Mouse (Mus musculus) brown adipose tissue, adult 24 weeks (tissue): ENCODE data around the gene 4632433K11Rik. TPM values are rescaled to one million over a fixed set of nuclear protein-coding genes. Genes with fewer than 3 reads are reported as not detected.
"Not testable (repeated sequence)": the region's sequence is repeated elsewhere in the genome, so short reads cannot be mapped to it uniquely, and the experiment has no call there.

Experiments used
- H3K27ac ChIP-seq: fragments of 200-500 bp; replicated peaks from 2 replicates; pipeline ENCODE4 v1.5.1; 2012; ENCODE audit warnings: low read depth, mild to moderate bottlenecking, low read length
- H3K4me1 ChIP-seq: fragments of 200-500 bp; 2 replicates; pipeline ENCODE4 v1.6.1; 2012; ENCODE audit warnings: low read length, mixed read lengths; ENCODE audit not compliant: control insufficient read depth, insufficient read depth, insufficient read length
- H3K4me3 ChIP-seq: fragments of 200-500 bp; 2 replicates; pipeline ENCODE4 v1.5.1; 2012; ENCODE audit warnings: low read depth, mild to moderate bottlenecking, low read length, moderate library complexity; ENCODE audit not compliant: insufficient read depth
- polyA plus RNA-seq: library from polyadenylated mRNA; stranded (reverse); fragments of >200 nt; gene quantifications from 2 replicates; pipeline ENCODE4 v1.2.4, GENCODE M21; 2012; ENCODE audit not compliant: missing spikeins, insufficient read depth, insufficient read length

Gene 4632433K11Rik
- not detected in 2 replicates for polyA plus RNA-seq

DNA sequence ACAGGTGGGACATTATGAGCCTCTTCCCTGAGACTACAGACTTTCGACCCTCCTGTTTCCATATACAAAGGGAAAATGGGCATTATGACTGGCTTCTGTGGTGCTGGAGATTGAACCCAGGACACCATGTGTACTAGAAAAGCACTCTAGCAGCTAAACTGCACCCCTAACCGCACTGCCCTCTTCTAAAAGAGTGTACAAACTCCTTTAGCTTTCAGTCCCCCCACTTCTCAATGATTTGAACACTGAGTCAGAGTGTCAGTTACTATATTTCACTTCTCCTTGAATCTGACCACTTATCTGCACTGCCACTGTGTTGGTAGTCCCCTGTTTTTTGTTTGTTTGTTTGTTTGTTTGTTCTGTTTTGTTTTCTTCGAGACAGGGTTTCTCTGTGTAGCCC, at the start of gene 4632433K11Rik:
TSS of gene 4632433K11Rik (plus strand) at position 301 of the 400 bp plus-strand sequence.
- Histone ChIP-seq H3K4me3 (no peak within 1 kb of the TSS), H3K27ac (no peak within 1 kb of the TSS), H3K4me1 (peaks cover under 1% of the 10 kb centered on the region; the same call in 1 of the 2 replicates)

DNA sequence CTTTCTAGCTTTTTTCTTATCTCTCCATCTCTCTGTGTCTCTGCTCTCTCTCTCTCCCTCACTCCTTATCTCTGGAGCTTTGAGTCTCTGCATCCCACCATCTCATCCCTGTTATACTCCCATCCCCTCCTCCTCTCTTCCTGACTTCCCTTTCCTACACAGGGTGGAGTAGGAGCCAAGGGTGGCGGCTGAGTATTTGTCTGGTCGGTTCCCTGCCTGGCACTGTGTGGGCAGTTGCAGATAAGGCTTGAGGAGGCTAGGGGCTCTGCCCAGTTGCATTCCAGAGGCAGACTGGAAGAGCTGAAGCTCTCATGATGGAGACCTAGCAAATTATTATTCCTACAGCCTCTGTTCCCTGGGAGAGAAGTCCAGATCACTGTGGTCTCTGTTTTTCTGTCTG, 45.7 kb upstream of the 4632433K11Rik start:
- no peak overlapping the region for H3K27ac ChIP-seq
- H3K4me3 ChIP-seq = no peak overlapping the region
- H3K4me1 ChIP-seq = no peaks in the 10 kb centered on the region

DNA sequence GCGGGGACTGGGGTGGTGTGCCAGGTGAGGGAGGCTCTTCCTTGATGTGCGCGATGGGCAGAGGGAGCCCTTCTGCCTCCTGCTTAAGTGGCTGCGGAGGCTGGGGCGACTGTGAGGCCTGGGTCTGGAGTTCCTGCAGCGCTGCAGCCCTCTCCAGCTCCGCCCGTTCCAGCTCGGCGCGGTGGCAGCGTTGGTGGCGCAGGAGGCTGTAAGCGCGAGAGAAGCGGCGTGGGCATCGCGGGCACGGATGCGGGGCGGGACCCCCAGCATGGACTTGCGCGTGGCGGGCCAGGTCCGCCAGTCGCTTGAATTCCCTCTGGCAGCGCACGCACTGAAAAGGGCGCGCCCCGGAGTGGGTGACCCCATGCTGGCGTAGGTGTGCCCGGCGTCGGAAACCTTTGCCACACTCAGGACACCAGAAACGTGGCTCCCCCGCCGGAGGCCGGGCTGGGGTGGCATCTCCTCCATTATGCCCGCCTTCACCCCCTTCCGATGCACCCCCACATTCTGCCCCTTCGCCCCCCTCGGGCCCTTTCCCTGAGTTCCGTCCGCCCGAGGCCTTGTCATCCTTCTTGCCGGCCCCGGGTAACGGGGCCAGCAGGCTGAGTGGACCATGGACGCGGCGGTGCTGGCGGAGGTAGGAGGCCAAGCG, 40.4 kb upstream of the 4632433K11Rik start:
- no peak overlapping the region for H3K27ac ChIP-seq
- no peak overlapping the region for H3K4me3 ChIP-seq
- peaks cover 8% of the 10 kb centered on the region for H3K4me1 ChIP-seq

DNA sequence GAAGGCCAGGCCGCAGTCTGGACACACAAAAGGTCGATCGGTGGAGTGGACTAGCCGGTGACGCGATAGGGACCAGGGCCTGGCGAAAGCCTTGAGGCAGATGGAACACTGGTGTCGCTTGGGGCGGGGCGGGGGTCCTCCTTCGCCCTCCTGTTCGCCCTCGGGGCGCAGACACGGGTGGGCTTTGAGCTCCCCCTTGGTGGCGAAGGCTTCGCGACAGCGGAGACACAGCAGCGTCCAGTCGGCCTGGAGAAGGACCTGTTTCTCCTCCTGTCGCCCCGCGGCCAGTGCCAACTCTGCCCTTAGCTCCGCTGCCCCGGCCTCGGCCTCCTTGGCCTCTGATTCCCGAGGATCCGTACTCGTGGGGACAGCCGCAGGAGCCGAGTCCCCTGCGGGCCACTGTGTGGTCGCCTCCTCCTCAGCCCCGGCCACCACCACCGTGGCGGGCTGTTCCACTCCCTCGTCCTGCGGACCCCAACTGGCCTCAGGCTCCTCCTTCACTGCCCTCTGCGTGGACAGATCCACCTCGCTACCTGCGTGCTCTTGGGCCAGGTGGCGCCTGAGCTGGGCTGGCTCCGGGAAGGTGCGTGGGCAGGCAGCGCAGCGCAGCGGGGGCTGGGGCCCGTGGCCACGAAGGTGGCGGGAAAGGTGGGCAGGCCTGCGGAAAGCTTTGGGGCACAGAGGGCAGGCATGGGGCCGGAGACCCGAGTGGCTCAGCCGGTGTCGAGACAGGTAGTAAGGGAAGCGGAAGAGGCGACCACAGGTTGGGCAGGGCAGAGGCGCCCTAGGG, 39.7 kb upstream of the 4632433K11Rik start:
- no peak overlapping the region for H3K4me3 ChIP-seq
- peaks cover 8% of the 10 kb centered on the region for H3K4me1 ChIP-seq
- no peak overlapping the region for H3K27ac ChIP-seq

DNA sequence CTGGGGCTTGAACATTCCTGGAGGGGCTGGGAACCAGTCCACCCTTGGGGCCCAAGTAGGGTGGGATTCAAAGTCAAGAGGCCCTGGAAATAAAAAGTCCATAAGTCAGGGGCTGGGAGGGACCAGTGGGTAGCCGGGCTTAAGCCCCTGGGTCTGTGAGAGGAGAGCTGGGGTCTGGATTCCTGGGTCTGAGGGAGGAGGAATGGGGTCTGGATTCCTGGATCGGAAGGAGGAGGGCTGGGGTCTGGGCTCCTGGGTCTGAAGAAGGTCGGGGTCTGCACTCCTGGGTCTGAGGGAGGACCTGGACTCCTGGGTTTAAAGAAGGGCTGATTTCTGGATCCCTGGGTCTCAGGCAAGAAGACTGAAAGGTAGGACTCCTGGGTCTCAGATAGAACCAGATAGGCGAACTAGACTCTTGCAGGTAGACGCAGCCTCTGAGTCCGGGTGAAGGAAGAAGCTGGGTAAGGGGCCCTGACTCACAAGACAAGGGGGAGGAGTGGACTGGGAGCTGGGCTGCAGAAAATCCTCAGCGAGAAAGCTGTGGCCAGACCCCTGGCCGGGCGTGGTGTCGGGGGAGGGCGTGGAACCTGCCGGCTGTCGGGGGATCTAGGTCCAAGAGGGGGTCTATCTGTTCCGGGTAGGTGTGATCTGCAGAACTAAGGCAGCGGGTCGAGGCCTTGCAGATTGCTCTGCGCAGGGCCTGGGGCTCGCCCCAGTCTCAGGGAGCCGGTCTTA, 38.5 kb upstream of the 4632433K11Rik start:
- Histone ChIP-seq H3K4me3 (peak overlapping the region; percentile 90), H3K27ac (0 out of 2 replicates have a peak overlapping the region, but pooled peaks have one; percentile 19), H3K4me1 (peaks cover 8% of the 10 kb centered on the region)

DNA sequence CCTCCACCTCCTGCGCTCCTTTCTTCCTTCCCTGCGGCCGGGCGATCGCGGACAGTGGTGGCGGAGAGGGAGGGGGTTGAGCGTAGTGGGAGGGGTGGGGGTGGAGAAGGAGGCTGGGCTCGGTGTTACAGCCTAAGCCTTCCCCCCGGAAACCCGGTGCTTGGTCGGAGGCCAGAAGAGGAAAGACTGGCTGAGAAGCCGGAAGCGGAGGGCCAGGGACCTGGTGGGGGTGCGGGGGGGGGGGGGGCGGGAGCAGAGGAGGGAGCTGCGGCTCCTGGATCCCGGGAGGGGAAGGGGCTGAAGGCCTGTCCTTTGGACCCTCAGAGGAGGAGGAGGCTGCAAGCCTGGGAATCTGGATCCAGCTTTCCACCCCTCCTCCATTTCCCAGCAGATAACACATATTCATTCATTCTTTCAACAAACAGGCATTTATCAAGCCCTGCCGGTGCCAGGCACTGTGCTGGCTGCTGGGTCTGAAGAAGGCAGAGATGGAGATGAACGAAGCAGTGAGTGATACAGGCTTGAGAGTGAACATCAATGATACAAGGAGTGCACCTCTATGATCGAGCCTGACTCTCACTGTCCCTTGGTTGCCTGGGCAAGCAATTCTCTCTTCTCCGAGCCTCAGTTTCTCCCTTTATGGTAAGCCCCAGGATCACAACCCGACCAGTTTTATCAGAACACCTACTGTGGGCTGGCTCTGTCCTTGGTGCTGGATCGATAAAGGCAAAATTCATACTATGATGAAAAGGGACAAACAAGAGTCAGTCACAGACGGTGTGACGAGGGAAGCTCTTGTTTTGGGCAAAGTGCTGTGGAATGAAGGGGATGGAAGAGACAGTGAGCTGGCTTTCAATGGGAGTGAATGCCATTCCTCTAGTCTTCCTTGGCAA, 37.7 kb upstream of the 4632433K11Rik start, which contains the start of gene Zfp579:
TSS of gene Zfp579 (minus strand) at position 156 of the 893 bp plus-strand sequence.
- Histone ChIP-seq H3K4me3 (peak within 1 kb of the TSS; percentile 90), H3K4me1 (peaks cover 8% of the 10 kb centered on the region), H3K27ac (0 out of 2 replicates have a peak within 1 kb of the TSS, but pooled peaks have one; percentile 19)

DNA sequence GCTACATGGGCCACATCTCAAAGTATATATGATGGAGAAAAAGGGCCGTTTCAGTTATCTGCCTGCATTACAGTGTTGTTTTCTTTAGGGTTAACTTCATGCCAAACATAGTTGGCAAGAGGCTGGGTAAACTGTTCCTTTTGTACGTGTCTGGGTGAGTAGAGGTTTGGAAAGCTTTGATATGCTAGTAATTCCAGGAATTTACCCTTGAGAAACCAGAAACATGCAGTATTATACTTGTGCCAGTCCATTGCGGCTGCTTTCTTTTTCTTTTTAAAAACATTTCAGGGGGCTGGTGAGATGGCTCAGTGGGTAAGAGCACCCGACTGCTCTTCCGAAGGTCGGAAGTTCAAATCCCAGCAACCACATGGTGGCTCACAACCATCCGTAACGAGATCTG, 37.0 kb upstream of the 4632433K11Rik start:
- H3K4me1 ChIP-seq = peaks cover 8% of the 10 kb centered on the region
- no peak overlapping the region for H3K27ac ChIP-seq
- no peak overlapping the region for H3K4me3 ChIP-seq

DNA sequence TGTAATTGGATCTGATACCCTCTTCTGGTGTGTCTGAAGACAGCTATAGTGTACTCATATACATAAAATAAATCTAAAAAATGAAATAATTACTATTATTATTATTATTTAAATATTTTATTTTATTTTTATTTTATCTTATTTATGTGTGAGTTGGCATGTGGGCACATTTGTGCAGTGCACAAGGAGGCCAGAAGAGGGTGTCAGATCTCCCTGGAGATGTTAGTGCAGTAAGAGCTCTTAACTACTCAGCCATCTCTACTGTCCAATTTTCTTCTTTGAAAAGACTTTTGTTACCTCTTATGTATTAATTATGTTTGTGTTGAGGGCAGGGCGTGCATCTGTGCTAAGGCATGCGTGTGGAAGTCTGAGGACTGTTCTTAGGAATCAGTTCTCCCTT, 34.0 kb upstream of the 4632433K11Rik start:
- Histone ChIP-seq H3K27ac (no peak overlapping the region), H3K4me3 (no peak overlapping the region), H3K4me1 (peaks cover 8% of the 10 kb centered on the region; the same call in 1 of the 2 replicates)

DNA sequence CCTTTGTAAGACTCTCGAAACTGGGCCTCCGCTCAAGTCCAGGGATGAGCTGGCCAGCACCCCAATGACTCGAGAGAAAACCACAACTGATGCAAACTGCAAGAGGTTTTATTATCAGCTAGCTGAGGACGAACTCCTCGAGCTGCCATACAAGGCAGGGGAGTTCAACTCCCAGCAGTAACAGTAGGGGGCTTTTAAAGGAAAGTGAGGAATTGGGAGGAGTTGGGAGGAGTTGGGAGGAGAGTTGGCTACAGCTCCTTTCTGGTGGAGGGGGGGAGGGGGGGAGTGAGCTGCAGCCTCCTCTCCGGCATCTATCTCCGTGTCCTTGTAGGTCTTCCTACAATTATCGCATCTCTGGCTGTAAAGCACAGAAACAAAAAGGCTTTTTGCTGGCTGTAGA, 31.0 kb upstream of the 4632433K11Rik start:
- H3K4me1 ChIP-seq, H3K27ac ChIP-seq, H3K4me3 ChIP-seq: not testable (repeated sequence)

DNA sequence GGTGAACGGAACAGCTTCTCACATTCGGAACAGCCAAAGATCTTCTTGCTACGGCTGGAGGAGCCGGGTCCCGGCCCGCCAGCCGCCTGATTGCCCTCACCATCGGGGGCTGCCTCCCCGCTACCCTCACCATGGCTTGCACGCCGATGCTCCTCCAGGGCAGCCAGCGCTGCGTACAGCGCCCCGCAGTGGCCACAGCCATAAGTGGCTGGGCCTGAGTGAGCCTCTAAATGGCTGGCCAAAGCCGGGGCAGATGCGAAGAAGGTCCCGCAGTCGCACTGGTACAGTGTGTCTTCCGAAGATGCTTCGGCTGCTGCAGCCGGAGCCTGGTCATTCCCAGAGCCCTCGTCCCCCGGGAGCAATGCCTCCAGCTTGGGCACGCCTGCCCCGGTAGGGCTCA, 25.7 kb upstream of the 4632433K11Rik start:
- Histone ChIP-seq H3K4me1 (no peaks in the 10 kb centered on the region), H3K4me3 (no peak overlapping the region), H3K27ac (no peak overlapping the region)

DNA sequence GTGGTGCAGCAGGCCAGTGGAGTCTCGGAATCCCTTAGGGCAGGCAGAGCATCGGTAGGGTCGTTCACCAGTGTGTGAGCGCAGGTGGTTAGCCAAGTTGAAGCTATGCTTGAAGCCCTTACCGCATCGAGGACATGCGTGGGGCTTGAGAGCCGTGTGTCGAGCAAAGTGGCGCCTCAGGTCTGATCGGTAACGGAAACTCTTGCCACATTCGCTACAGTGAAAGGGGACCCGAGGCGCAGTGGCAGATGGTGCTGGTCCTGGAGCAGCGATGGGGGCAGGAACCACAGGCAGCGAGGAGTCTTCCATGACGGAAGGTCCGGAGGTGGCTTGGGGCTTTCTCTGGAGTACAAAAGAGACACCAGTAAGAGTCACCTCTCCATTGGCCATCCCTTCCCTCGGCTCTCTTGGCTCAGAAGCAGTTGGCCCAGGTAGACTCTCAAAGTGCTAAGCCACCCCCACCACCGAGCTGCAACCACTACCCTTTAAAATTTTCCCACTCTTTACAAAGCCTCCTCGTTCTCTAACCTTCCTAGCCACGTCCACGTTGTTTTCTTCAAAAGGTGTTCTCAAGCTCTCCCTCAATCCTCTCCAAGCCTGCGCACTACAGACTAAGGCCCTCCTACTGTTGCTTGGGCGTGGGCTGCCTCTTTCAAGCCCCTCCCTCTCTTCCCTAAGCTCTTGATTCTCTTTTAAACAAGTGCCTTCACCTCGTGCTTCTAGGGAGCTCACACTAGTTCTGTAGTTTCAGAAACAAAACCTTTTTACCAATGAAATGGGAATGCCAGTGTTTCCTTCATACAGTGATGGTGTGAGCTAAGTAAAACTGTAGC, 21.0 kb upstream of the 4632433K11Rik start:
- Histone ChIP-seq H3K4me3 (no peak overlapping the region), H3K27ac (no peak overlapping the region), H3K4me1 (peaks cover 1% of the 10 kb centered on the region; the same call in 1 of the 2 replicates)

DNA sequence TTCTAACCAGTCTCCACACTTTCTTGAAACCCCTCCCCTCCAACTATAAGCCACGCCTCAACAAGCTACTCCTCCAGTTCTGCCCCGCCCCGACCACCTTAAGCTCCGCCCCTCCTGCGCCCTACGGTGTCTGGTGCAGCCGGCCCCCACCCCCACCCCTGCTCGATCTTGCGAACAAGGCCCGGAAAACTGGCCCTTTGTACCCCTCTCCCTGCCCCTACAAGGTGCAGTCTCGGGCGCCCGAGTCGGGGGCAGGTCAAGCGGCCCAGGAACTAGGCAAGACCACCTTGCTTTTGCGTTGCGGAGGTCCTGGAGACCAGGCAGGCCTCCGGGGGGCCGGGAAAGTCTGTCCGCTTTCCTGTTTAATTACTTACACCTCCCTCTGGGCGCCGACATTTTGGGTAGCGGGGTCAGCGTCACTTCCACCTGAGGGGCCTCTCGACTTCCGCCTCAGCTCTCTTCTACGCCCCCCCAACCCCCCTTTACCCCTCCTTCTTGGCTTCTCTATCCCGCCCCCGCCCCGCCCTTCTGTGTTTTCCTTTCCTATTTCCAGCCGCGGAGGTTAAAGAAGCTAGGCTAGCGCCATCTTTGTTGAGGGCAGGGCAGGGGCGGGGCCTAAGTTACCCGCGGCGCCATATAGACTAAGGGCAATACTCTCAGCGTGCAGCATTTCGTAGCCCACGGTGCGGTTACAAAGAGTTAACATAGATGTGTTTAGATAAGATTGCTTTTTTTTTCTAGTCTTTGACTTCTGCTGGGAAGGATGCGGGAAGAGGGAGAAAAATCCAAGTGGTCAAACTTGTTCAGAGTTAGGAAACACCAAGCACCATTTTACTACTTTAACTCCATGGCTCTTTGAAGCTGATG, 19.4 kb upstream of the 4632433K11Rik start, which contains the start of the genes Zfp524 and Fiz1:
TSS of gene Zfp524 (plus strand) at position 165 of the 867 bp plus-strand sequence.
TSS of gene Fiz1 (minus strand) at position 447 of the 867 bp plus-strand sequence.
- Histone ChIP-seq H3K4me3 (peak within 1 kb of the TSS; percentile 98), H3K27ac (peak within 1 kb of the TSS; percentile 99), H3K4me1 (peaks cover 3% of the 10 kb centered on the region; the same call in 1 of the 2 replicates)
